Mouse (Mus musculus) hindbrain, embryonic 11.5 days (tissue): Measurements from ENCODE around the gene Rfx5. TPM values are rescaled to one million over a fixed set of nuclear protein-coding genes. Genes with fewer than 3 reads are reported as not detected.
"Not testable (repeated sequence)": the region's sequence is repeated elsewhere in the genome, so short reads cannot be mapped to it uniquely, and the experiment has no call there.

Experiments used
- ATAC-seq: fragments of 200-750 bp; cut with Nextera tagmentation; 2 replicates; pipeline ENCODE4 v1.8.0; 2017; ENCODE audit warnings: mild to moderate bottlenecking, moderate TSS enrichment, moderate library complexity; ENCODE audit not compliant: low FRiP score
- DNase-seq: peaks from one replicate; pipeline ENCODE4 v3.0.0-alpha.2; 2015; ENCODE audit warnings: low spot score
- H3K27ac ChIP-seq: fragments of 300-500 bp; sonication (generic); 2 replicates; pipeline ENCODE4 v1.5.1; 2014; ENCODE audit warnings: mild to moderate bottlenecking, low read depth, low read length
- H3K27me3 ChIP-seq: fragments of 300-500 bp; sonication (generic); 2 replicates; pipeline ENCODE4 v1.6.1; 2014; ENCODE audit warnings: mild to moderate bottlenecking, low read length, moderate library complexity, mixed read lengths; ENCODE audit not compliant: control insufficient read depth, insufficient read depth
- H3K36me3 ChIP-seq: fragments of 300-500 bp; sonication (generic); 2 replicates; pipeline ENCODE4 v1.6.1; 2014; ENCODE audit warnings: mild to moderate bottlenecking, low read length, moderate library complexity, mixed read lengths; ENCODE audit not compliant: control insufficient read depth, insufficient read depth
- H3K4me1 ChIP-seq: fragments of 300-500 bp; sonication (generic); replicated peaks from 2 replicates; pipeline ENCODE4 v1.6.1; 2014; ENCODE audit warnings: low read length, mixed read lengths; ENCODE audit not compliant: control insufficient read depth, insufficient read depth
- H3K4me2 ChIP-seq: fragments of 300-500 bp; sonication (generic); replicated peaks from 2 replicates; pipeline ENCODE4 v1.6.1; 2014; ENCODE audit warnings: mild to moderate bottlenecking, low read depth, low read length
- H3K4me3 ChIP-seq: fragments of 300-500 bp; sonication (generic); 2 replicates; pipeline ENCODE4 v1.5.1; 2014; ENCODE audit warnings: low read depth, low read length
- H3K9ac ChIP-seq: fragments of 300-500 bp; sonication (generic); 2 replicates; pipeline ENCODE4 v1.6.1; 2014; ENCODE audit warnings: low read depth, low read length
- H3K9me3 ChIP-seq: fragments of 300-500 bp; sonication (generic); 2 replicates; pipeline ENCODE4 v1.6.1; 2016; ENCODE audit warnings: low read length; ENCODE audit not compliant: control insufficient read depth
- WGBS: fragments of 180-500 bp; shearing (Covaris S2); extraction: QIAGEN DNeasy Blood & Tissue Kit; methylation state at CpG from one replicate; pipeline ENCODE4 v1.1.7; 2014; 5-methylcytosine and 5-hydroxymethylcytosine counted together
- polyA plus RNA-seq: library from polyadenylated mRNA; unstranded; fragments of >200 nt; fragmentation: Nextera tagmentation; extraction: Ambion mirVana; gene quantifications from 2 replicates; pipeline ENCODE4 v1.2.1, GENCODE M21; 2014

Rfx5 gene
- polyA plus RNA-seq, 1 experiment from 2014 or later: 8.9 TPM

DNA sequence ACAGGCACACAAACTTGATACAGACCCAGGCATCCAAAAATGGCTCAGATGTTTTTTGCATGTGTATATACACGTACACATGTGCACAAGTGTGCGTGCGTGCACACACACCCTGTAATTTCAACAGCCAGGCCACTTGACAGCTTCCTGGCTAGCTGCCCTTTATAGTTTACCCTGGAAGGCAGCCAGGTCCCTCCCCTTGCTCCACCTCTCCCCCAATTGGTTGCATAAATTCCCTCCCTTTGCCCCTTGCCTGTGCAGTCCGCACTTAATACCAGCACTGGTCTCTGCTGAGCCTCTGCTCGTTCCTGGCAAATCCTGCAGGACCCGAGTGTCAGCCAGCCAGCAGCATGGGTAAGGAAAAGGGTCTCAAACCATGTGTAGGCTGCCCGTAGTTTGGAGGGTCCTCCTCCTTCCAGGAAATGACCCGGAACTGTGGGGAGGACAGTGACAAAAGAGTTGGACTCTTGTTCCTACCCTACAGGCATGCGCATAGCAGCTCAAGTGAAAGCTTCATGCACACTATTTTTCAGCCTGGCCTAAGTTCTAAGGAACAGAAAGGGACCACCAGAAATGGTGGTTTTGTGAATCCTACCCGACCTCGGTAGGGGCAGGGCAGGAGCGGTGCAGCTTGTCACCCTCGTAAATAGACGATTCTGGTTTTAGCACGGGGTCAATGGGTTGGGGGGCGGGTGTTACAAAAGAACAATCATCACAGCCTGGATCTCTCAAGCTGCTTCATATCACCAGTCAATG is 20.9 kb upstream of the Rfx5 start, which contains the start of gene Selenbp1:
Selenbp1 (plus strand) TSS at position 248 of the 756 bp plus-strand sequence.
- Histone ChIP-seq H3K9me3 (no peaks in the 10 kb centered on the region), H3K4me2 (peak within 1 kb of the TSS; percentile 25), H3K4me1 (no peaks in the 10 kb centered on the region), H3K36me3 (no peaks in the 10 kb centered on the region), H3K9ac (peak within 1 kb of the TSS; percentile 31; the same call in 1 of the 2 replicates), H3K27ac (no peak within 1 kb of the TSS), H3K4me3 (peak within 1 kb of the TSS; percentile 8; the same call in 1 of the 2 replicates), H3K27me3 (no peaks in the 10 kb centered on the region)
- ATAC-seq (peak; percentile 70), DNase-seq (peak; percentile 52)
- 26% methylated on average over 16 of the region's 16 CpGs for WGBS

DNA sequence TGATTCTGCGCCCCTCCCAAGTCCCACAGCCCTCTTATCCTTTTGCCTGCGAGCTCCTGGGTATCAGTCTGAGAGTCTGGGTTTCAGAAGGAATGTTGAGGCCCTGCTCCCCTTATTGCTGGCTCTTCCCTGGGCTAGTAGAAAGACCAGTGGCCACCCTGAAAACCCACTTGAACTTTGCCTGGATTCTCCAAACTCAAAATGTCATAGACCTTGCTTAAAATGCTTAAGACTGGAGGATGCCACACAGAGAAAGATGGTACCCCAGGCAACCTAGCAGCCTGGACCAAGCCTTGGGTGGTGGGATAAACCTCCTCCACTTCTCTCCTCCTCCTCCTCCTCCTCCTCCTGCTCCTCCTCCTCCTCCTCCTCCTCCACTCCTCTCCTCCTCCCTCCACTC is 20.3 kb upstream of the Rfx5 start:
- not testable (repeated sequence) for H3K4me1 ChIP-seq, H3K27me3 ChIP-seq, ATAC-seq, H3K4me2 ChIP-seq, H3K36me3 ChIP-seq, H3K9ac ChIP-seq, DNase-seq, H3K9me3 ChIP-seq, H3K4me3 ChIP-seq, H3K27ac ChIP-seq
- WGBS: no CpG with 5 or more reads among the region's 2 CpGs

DNA sequence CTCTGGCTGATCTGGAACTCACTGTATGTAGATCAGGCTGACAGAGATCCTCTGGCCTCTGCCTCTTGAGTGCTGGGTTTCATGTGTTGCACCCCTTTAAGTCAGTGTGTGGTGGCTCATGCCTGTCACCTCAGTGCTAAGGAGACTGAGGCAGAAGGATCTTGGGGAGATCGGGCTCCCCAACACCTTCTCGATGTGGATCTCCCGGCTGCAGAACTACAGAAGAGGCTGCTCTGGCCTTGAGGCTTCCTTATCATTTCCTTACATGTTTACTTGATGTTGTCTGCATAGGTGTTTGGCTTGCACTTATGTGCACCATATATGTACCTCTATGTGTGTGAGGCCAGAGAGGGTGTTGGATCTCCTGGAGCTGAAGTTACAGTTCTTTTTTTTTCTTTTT is 19.3 kb upstream of the Rfx5 start:
- H3K4me1 ChIP-seq, H3K27ac ChIP-seq, H3K36me3 ChIP-seq, H3K4me2 ChIP-seq, H3K27me3 ChIP-seq, ATAC-seq, DNase-seq, H3K9ac ChIP-seq, H3K4me3 ChIP-seq, H3K9me3 ChIP-seq: not testable (repeated sequence)
- WGBS: 93% methylated on average over 3 of the region's 3 CpGs

DNA sequence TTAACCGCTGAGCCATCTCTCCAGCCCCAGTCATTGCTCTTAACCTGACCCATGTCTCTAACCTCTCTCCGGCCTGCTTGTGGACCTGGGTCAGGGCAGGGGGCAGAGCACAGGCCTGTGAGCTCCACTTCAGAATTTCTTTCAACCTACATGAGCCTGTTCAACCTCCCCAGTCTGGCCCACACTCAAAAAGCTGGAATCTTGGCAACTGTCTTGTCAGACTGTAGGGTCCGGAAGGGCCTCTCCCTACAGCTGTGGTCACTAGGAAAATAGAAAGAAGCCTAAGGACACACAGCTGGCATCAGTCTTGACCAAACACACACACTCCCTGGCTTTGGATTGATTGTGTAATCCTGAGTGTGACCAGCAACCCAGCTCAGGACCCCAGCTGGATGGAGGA is 18.5 kb upstream of the Rfx5 start:
- 94% methylated on average over 3 of the region's 3 CpGs for WGBS
- H3K27me3 ChIP-seq, H3K9me3 ChIP-seq, H3K36me3 ChIP-seq, H3K4me1 ChIP-seq, H3K9ac ChIP-seq, ATAC-seq, DNase-seq, H3K27ac ChIP-seq, H3K4me2 ChIP-seq, H3K4me3 ChIP-seq: not testable (repeated sequence)

DNA sequence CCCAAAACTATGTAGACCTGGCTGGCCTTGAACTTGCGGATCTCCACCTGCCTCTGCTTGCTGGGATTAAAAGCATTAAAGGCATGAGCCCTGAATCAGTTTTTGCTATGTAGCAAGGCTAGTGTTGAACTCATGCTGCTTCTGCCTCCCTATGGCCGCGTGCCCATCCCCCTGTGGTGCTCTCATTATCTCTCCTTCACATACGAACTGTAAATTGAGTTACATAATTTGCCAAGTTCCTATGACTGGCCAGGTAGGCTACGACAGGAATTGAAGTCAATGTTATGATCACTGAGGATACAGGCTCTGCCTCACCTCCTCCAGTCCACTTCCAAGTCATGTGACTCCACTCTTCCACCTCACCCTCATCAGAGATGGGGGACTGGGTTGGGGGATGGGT is 17.7 kb upstream of the Rfx5 start:
- H3K9ac ChIP-seq, H3K27ac ChIP-seq, H3K27me3 ChIP-seq, DNase-seq, H3K4me2 ChIP-seq, H3K4me3 ChIP-seq, ATAC-seq, H3K9me3 ChIP-seq, H3K36me3 ChIP-seq, H3K4me1 ChIP-seq: not testable (repeated sequence)
- 78% methylated on average over 5 of the region's 5 CpGs for WGBS

DNA sequence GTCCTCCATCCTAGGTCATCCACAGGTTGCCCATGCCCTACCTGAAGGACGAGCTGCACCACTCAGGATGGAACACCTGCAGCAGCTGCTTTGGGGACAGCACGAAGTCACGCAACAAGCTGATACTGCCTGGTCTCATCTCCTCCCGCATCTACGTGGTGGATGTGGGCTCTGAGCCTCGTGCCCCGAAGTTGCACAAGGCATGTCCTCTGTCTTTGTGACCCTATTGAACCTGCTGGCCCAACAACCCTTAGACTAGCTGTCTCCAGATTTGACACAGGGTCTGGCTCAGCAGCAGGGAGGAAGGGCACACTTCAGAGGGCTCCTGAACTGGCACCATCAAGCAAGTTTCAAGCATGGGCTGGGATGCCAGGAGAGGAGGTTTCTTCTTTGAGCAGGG is 16.7 kb upstream of the Rfx5 start:
- DNase-seq, H3K9ac ChIP-seq, H3K36me3 ChIP-seq, H3K4me2 ChIP-seq, H3K4me3 ChIP-seq, H3K4me1 ChIP-seq, ATAC-seq, H3K27ac ChIP-seq, H3K9me3 ChIP-seq, H3K27me3 ChIP-seq: not testable (repeated sequence)
- WGBS: 91% methylated on average over 6 of the region's 7 CpGs

DNA sequence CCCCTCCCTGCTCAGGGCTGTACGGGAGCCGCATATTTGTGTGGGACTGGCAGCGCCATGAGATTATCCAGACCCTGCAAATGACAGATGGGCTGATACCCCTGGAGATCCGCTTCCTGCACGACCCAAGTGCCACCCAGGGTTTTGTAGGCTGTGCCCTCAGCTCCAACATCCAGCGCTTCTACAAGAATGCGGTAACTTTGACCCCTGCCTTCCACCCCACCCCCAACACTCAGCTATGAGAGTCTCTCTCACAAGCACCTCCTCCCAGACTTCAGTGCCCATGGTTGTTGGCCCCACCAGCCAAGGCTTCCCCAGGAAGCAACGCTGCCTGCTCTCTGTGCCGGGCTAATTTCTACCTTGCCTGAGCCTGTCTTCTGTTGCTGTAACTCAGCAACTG is 13.8 kb upstream of the Rfx5 start:
- WGBS: 69% methylated on average over 8 of the region's 9 CpGs

DNA sequence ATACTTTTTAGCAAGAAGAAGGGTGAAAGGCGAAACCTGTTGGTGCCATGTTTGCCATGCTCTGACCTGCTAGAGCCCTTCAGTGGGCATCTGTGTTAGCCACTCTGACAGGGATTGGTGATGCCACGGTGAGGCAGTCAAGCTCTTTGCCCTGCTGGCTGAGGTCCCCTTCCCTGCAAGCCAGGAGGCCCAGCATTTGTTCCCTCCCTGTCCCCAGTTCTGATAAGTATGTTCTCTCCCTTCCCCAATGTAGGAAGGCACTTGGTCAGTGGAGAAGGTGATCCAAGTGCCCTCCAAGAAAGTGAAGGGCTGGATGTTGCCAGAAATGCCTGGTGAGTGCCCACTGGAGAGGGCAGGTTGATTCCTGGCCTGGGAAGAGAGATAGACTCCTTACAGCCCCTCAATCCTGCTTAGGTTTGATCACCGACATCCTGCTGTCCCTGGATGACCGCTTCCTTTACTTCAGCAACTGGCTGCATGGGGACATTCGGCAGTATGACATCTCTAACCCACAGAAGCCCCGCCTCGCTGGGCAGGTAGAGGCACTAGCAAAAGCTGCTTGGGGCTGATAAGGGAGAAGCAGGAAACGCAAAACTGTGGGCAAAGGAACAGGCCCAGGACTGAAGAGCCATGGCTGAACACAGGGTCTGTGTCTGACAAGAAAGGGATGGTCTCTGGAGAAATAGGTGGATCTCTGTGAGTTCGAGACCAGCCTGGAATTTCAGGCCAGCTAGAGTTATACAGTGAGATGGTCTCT is 11.5 kb upstream of the Rfx5 start:
- not testable (repeated sequence) for ATAC-seq, H3K4me1 ChIP-seq, H3K9me3 ChIP-seq, DNase-seq, H3K27me3 ChIP-seq, H3K4me2 ChIP-seq, H3K4me3 ChIP-seq, H3K9ac ChIP-seq, H3K27ac ChIP-seq, H3K36me3 ChIP-seq
- WGBS: 86% methylated on average over 9 of the region's 9 CpGs

More for the DNA sequence above, 13.8 kb upstream of the Rfx5 start:
- not testable (repeated sequence) for DNase-seq, H3K4me2 ChIP-seq, ATAC-seq, H3K27ac ChIP-seq, H3K9me3 ChIP-seq, H3K4me3 ChIP-seq, H3K27me3 ChIP-seq, H3K4me1 ChIP-seq, H3K36me3 ChIP-seq, H3K9ac ChIP-seq

DNA sequence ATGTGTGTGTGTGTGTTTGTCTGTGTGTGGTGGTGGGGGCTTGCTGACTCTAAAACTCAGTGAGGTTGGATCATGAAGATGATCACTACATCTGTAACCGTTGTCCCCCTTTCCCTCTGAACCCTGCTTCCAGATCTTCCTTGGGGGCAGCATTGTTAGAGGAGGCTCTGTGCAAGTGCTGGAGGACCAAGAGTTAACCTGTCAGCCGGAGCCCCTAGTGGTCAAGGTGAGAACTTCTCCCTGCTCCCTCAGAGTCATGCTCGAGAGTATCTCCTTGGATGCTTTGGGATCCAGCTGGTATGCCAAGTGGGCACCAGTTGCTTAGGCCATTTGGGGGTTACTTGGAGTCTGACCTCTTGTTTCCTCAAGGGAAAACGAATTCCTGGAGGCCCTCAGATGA is 10.2 kb upstream of the Rfx5 start:
- H3K4me1 ChIP-seq, ATAC-seq, H3K4me2 ChIP-seq, DNase-seq, H3K27ac ChIP-seq, H3K36me3 ChIP-seq, H3K27me3 ChIP-seq, H3K9ac ChIP-seq, H3K9me3 ChIP-seq, H3K4me3 ChIP-seq: not testable (repeated sequence)
- WGBS: 24% methylated on average over 3 of the region's 4 CpGs
